Mouse (Mus musculus) erythroblast, embryonic 14.5 days (primary cell): Measurements from ENCODE around the gene Bbs5.

ENCODE experiments used
- GATA1 ChIP-seq: IDR thresholded peaks from 2 replicates; pipeline ENCODE4 v1.6.1; 2012; ENCODE audit warnings: low read length, inconsistent platforms, mixed read lengths
- TAL1 ChIP-seq: IDR thresholded peaks from 3 replicates; pipeline ENCODE4 v1.6.1; 2012; ENCODE audit warnings: low read length, inconsistent platforms, mixed read lengths

DNA sequence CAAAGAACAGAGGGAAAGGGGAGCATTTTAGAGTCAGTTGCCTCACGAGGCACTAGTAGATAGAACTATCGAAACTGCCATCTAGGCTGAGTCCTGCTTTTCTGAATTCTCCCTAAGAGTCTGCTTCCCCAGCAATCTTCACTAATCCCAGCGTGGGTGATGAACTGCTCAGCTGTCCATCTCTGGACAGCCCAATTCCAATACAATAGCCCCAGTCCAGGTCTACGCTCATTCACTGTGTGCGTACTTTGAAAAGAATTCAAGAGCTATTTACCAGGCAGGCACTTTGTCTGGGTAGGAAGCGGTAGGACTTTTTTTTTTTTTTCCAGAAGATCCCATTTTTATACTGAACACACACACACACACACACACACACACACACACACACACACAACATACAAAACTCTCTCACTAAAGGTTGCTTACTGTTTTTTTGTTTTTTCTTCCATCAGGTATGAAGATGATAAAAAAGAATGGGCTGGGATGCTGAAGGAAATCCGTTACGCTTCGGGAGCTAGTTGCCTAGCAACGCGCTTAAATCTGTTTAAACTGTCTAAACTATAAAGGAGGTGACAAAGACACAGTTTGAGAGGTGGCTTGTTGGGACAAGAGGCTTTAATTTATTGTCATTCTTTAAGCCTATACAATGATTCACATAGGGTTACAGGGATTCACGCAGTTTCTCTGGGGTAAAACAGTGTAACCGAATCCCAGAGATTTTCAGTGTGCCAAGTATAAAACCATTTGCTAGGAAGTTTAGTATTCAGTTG is 36.2 kb downstream of the Bbs5 start:
- TF ChIP-seq GATA1: no peak
- TF ChIP-seq TAL1: no peak
